ENCODE assay signal across 32 mouse cellular contexts in genomic region chr19:9058944-9059343, GRCm38 (mm10). TPM values are rescaled to one million over a fixed set of nuclear protein-coding genes. Genes with fewer than 3 reads are reported as not detected.
A peak's percentile ranks its signal among the peaks of the same experiment; 100 is the strongest.
DNase-seq lines count a peak whose midpoint lies in the region; ATAC-seq and TF ChIP-seq lines count a peak whose summit lies in the region.
"Had no signal": no experiment of that assay in that cellular context is flagged by ENCODE, and none has a peak within 500 bp of the region (broad histone marks: within the 10 kb centered on the region; RNA-seq: fewer than 3 reads in every experiment).

No protein-coding gene starts in this region.

- H3K79me2 ChIP-seq in macrophage (ENCODE audit: inconsistent target) = no peaks in the 10 kb centered on the region

- H3K9me3 ChIP-seq in kidney, embryonic 14.5 days (ENCODE audit: control insufficient read depth, low read length) = no peaks in the 10 kb centered on the region
- H3K9me3 ChIP-seq: forebrain, embryonic 12.5 days; forebrain, embryonic 15.5 days; heart, embryonic 12.5 days; heart, embryonic 15.5 days had no signal

- no peak for ATAC-seq in kidney, embryonic 14.5 days (ENCODE audit: low FRiP score, low TSS enrichment)
- ATAC-seq in CD4-positive, CD25-positive, alpha-beta regulatory T cell, adult 4 months = no peak
- ATAC-seq: forebrain, embryonic 15.5 days; hindbrain, postnatal 0 days; inflammation-experienced regulatory T-cells, adult 6 months; intestine, embryonic 16.5 days; Patski had no signal

- H3K4me2 ChIP-seq in kidney, embryonic 14.5 days (replicated peaks; ENCODE audit: low read depth, low read length) = no peak overlapping the region
- H3K4me2 ChIP-seq: forebrain, embryonic 12.5 days; forebrain, embryonic 15.5 days; heart, embryonic 12.5 days; heart, embryonic 15.5 days; hindbrain, embryonic 14.5 days had no signal

- no peak overlapping the region for H3K4me3 ChIP-seq in gastrocnemius, adult 2 months
- H3K4me3 ChIP-seq in brown adipose tissue, adult 24 weeks (ENCODE audit: insufficient read depth, low read depth, low read length) = no peak overlapping the region
- H3K4me3 ChIP-seq in macrophage (ENCODE audit: inconsistent target) = no peak overlapping the region
- no peak overlapping the region for H3K4me3 ChIP-seq in kidney, embryonic 14.5 days (ENCODE audit: low read length)
- H3K4me3 ChIP-seq: erythroblast, embryonic 14.5 days; forebrain, embryonic 12.5 days; forebrain, embryonic 15.5 days; heart, embryonic 12.5 days; heart, embryonic 15.5 days had no signal

- no peak overlapping the region for H3K9ac ChIP-seq in kidney, embryonic 14.5 days (ENCODE audit: low read depth, low read length)
- H3K9ac ChIP-seq: forebrain, embryonic 12.5 days; forebrain, embryonic 15.5 days; heart, embryonic 12.5 days; heart, embryonic 15.5 days; hindbrain, embryonic 14.5 days had no signal

- no peaks in the 10 kb centered on the region for H3K27me3 ChIP-seq in kidney, embryonic 14.5 days (ENCODE audit: control insufficient read depth, insufficient read depth, low read length)
- H3K27me3 ChIP-seq: forebrain, embryonic 12.5 days; forebrain, embryonic 15.5 days; heart, embryonic 12.5 days; heart, embryonic 15.5 days; Patski had no signal

- TF ChIP-seq CTCF in gastrocnemius, adult 2 months (IDR thresholded peaks at IDR 0.05) = no peak

- 40% methylated on average over 4 of the region's 4 CpGs for WGBS in macrophage (ENCODE audit: missing documents)
- WGBS in kidney, embryonic 14.5 days = 82% methylated on average over 4 of the region's 4 CpGs

- intact Hi-C loops in gastrocnemius, adult 2 months (cut with DNase I) = no loop called here

- no peaks in the 10 kb centered on the region for H3K36me3 ChIP-seq in macrophage (ENCODE audit: inconsistent target)
- no peaks in the 10 kb centered on the region for H3K36me3 ChIP-seq in kidney, embryonic 14.5 days (ENCODE audit: control insufficient read depth, insufficient read depth, low read length)
- H3K36me3 ChIP-seq: forebrain, embryonic 12.5 days; forebrain, embryonic 15.5 days; heart, embryonic 12.5 days; heart, embryonic 15.5 days had no signal

- peak overlapping the region; percentile 76 for H3K27ac ChIP-seq in gastrocnemius, adult 2 months
- peak overlapping the region; percentile 67 for H3K27ac ChIP-seq in brown adipose tissue, adult 24 weeks (replicated peaks; ENCODE audit: low read depth, low read length)
- H3K27ac ChIP-seq in macrophage = peak overlapping the region; percentile 95
- no peak overlapping the region for H3K27ac ChIP-seq in kidney, embryonic 14.5 days (ENCODE audit: low read depth, low read length)
- H3K27ac ChIP-seq: forebrain, embryonic 12.5 days; forebrain, embryonic 15.5 days; heart, embryonic 15.5 days; hindbrain, embryonic 14.5 days; hindbrain, postnatal 0 days had no signal

- peak; percentile 16 for DNase-seq in gastrocnemius, adult 2 months
- no peak for DNase-seq in gastrocnemius, postnatal 10 days
- DNase-seq in 3T3-L1 (ENCODE audit: low read depth, low spot score) = peak; percentile 64
- DNase-seq in Muller cell, postnatal 12 days (ENCODE audit: inconsistent ontology term) = no peak
- DNase-seq: B cell, adult 2 months; cerebellum, adult 11-12 months; cerebellum, adult 9-10 months; cerebellum, postnatal 14 days; gastrocnemius, postnatal 14 days; heart, adult 18-20 months; heart, postnatal 10 days; heart, postnatal 36 days had no signal

- peaks cover 15% of the 10 kb centered on the region for H3K4me1 ChIP-seq in brown adipose tissue, adult 24 weeks (ENCODE audit: control insufficient read depth, insufficient read depth, insufficient read length, low read length)
- H3K4me1 ChIP-seq in kidney, embryonic 14.5 days (ENCODE audit: control insufficient read depth, insufficient read depth, low read length) = no peaks in the 10 kb centered on the region
- H3K4me1 ChIP-seq: forebrain, embryonic 12.5 days; forebrain, embryonic 15.5 days had no signal

RNA-seq across cellular contexts. Expression of gene Scgb1a1, which starts 28.8 kb away (rescaled TPM):
- total RNA-seq in gastrocnemius, adult 2 months (2021) = not detected
- total RNA-seq in gastrocnemius, postnatal 10 days (2021) = under 1 TPM in 1 of 2 experiments, not detected in 1; 0.63 TPM
- not detected in 2 replicates for polyA plus RNA-seq in brown adipose tissue, adult 24 weeks (2012; ENCODE audit: insufficient read depth, insufficient read length, missing spikeins)
- not detected for total RNA-seq in macrophage (2018; cell fraction: chromatin; rRNA removed)
- not detected for total RNA-seq in macrophage (2018; cell fraction: cytosol; rRNA removed)
- total RNA-seq in macrophage (2018; cell fraction: nucleus; rRNA removed) = not detected
- not detected in 3 replicates for polyA plus RNA-seq in macrophage (2018)
- polyA plus RNA-seq in kidney, embryonic 14.5 days (2014; fragmentation: Nextera tagmentation; extraction: Ambion mirVana) = not detected in 2 replicates
- polyA plus RNA-seq in CD4-positive, CD25-positive, alpha-beta regulatory T cell, adult 4 months (2017; shearing (Covaris generic)) = not detected
- total RNA-seq: adrenal gland, adult 18-20 months; adrenal gland, postnatal 36 days; gastrocnemius, postnatal 14 days; heart, postnatal 36 days; hindbrain, postnatal 0 days; MEL had no signal
- polyA plus RNA-seq: embryonic facial prominence, embryonic 11.5 days; embryonic facial prominence, embryonic 14.5 days; erythroblast, embryonic 14.5 days; forebrain, embryonic 12.5 days; forebrain, embryonic 15.5 days; heart, embryonic 12.5 days; hindbrain, embryonic 11.5 days; hindbrain, embryonic 14.5 days; hindbrain, postnatal 0 days; inflammation-experienced regulatory T-cells, adult 6 months; intestine, embryonic 16.5 days; Patski had no signal

Comparison
In these comparisons a context has a peak if more than half of its experiments do, and no peak if none do; other contexts are left out.
1. DNase-seq: peak in gastrocnemius, adult 2 months (single experiment) and 3T3-L1 (single experiment); none in gastrocnemius, postnatal 10 days (single experiment) and Muller cell, postnatal 12 days (single experiment).